Mouse (Mus musculus) E14TG2a.4 (cell line): ENCODE data around the gene Jpt1.

Experiments
- CTCF ChIP-seq: conservative IDR thresholded peaks from 2 replicates; pipeline ENCODE4 v1.5.1; 2014; ENCODE audit warnings: low read length
- NANOG ChIP-seq: IDR thresholded peaks from 2 replicates; pipeline ENCODE4 v1.6.1; 2014; ENCODE audit warnings: borderline replicate concordance, low read length, mixed read lengths
- POU5F1 ChIP-seq: IDR thresholded peaks from 2 replicates; pipeline ENCODE4 v1.6.1; 2014; ENCODE audit warnings: low read length, borderline replicate concordance

GRCm38 (mm10) chr11:115512407-115513183 is 1.6 kb downstream of the Jpt1 start:
- TF ChIP-seq CTCF (no peak), POU5F1 (no peak), NANOG (no peak)
